Mouse (Mus musculus) brown adipose tissue, adult 24 weeks (tissue): ENCODE data around the gene Tiparp. TPM values are rescaled to one million over a fixed set of nuclear protein-coding genes. Genes with fewer than 3 reads are reported as not detected.

Source experiments
- H3K27ac ChIP-seq: fragments of 200-500 bp; replicated peaks from 2 replicates; pipeline ENCODE4 v1.5.1; 2012; ENCODE audit warnings: low read depth, mild to moderate bottlenecking, low read length
- H3K4me1 ChIP-seq: fragments of 200-500 bp; 2 replicates; pipeline ENCODE4 v1.6.1; 2012; ENCODE audit warnings: low read length, mixed read lengths; ENCODE audit not compliant: control insufficient read depth, insufficient read depth, insufficient read length
- H3K4me3 ChIP-seq: fragments of 200-500 bp; 2 replicates; pipeline ENCODE4 v1.5.1; 2012; ENCODE audit warnings: low read depth, mild to moderate bottlenecking, low read length, moderate library complexity; ENCODE audit not compliant: insufficient read depth
- polyA plus RNA-seq: library from polyadenylated mRNA; stranded (reverse); fragments of >200 nt; gene quantifications from 2 replicates; pipeline ENCODE4 v1.2.4, GENCODE M21; 2012; ENCODE audit not compliant: missing spikeins, insufficient read depth, insufficient read length

Gene Tiparp
- polyA plus RNA-seq, 1 experiment, result 36.1 TPM

GRCm38 (mm10) chr3:65517747-65518527 lies 10.3 kb upstream of the Tiparp start:
- H3K4me1 ChIP-seq, result no peaks in the 10 kb centered on the region
- H3K27ac ChIP-seq, result no peak overlapping the region
- H3K4me3 ChIP-seq, result no peak overlapping the region

- no peaks in the 10 kb centered on the region for H3K4me1 ChIP-seq
- no peak overlapping the region for H3K27ac ChIP-seq
- H3K4me3 ChIP-seq, result no peak overlapping the region
These were observed 6.8 kb upstream of the Tiparp start for GRCm38 (mm10) chr3:65521391-65521790.

GRCm38 (mm10) chr3:65523397-65523796 lies 4.8 kb upstream of the Tiparp start:
- Histone ChIP-seq H3K27ac (no peak overlapping the region), H3K4me3 (no peak overlapping the region), H3K4me1 (no peaks in the 10 kb centered on the region)

- no peak overlapping the region for H3K27ac ChIP-seq
- no peaks in the 10 kb centered on the region for H3K4me1 ChIP-seq
- no peak overlapping the region for H3K4me3 ChIP-seq
These were observed 2.5 kb upstream of the Tiparp start for GRCm38 (mm10) chr3:65525731-65526130.

GRCm38 (mm10) chr3:65527196-65527595 lies 1.0 kb upstream of the Tiparp start:
- Histone ChIP-seq H3K4me3 (peak overlapping the region; percentile 89), H3K27ac (no peak overlapping the region), H3K4me1 (peaks cover 2% of the 10 kb centered on the region; the same call in 1 of the 2 replicates)

- Histone ChIP-seq H3K4me1 (peaks cover 6% of the 10 kb centered on the region), H3K4me3 (peak overlapping the region; percentile 95), H3K27ac (peak overlapping the region; percentile 73)
These were observed 632 bp downstream of the Tiparp start for GRCm38 (mm10) chr3:65528614-65529470.

- peaks cover 6% of the 10 kb centered on the region for H3K4me1 ChIP-seq
- H3K4me3 ChIP-seq, result peak overlapping the region; percentile 95
- H3K27ac ChIP-seq, result peak overlapping the region; percentile 73
These were observed 1.4 kb downstream of the Tiparp start for GRCm38 (mm10) chr3:65529471-65530215.

- Histone ChIP-seq H3K27ac (no peak overlapping the region), H3K4me3 (no peak overlapping the region), H3K4me1 (peaks cover 8% of the 10 kb centered on the region)
These were observed 4.8 kb downstream of the Tiparp start for GRCm38 (mm10) chr3:65533014-65533413.

GRCm38 (mm10) chr3:65533598-65533997 lies 5.4 kb downstream of the Tiparp start:
- H3K4me3 ChIP-seq, result no peak overlapping the region
- H3K4me1 ChIP-seq, result peaks cover 8% of the 10 kb centered on the region
- no peak overlapping the region for H3K27ac ChIP-seq

- Histone ChIP-seq H3K27ac (no peak overlapping the region), H3K4me3 (no peak overlapping the region), H3K4me1 (peaks cover 8% of the 10 kb centered on the region)
These were observed 6.3 kb downstream of the Tiparp start for GRCm38 (mm10) chr3:65534488-65534887.

GRCm38 (mm10) chr3:65535087-65535761 lies 7.0 kb downstream of the Tiparp start:
- H3K27ac ChIP-seq, result no peak overlapping the region
- H3K4me1 ChIP-seq, result peaks cover 8% of the 10 kb centered on the region
- no peak overlapping the region for H3K4me3 ChIP-seq

- Histone ChIP-seq H3K4me1 (peaks cover 5% of the 10 kb centered on the region; the same call in 1 of the 2 replicates), H3K4me3 (no peak overlapping the region), H3K27ac (no peak overlapping the region)
These were observed 9.1 kb downstream of the Tiparp start for GRCm38 (mm10) chr3:65537288-65537687.

GRCm38 (mm10) chr3:65540906-65541551 lies 12.8 kb downstream of the Tiparp start:
- Histone ChIP-seq H3K4me3 (no peak overlapping the region), H3K4me1 (peaks cover 2% of the 10 kb centered on the region; the same call in 1 of the 2 replicates), H3K27ac (no peak overlapping the region; the same call in 1 of the 2 replicates)

GRCm38 (mm10) chr3:65541552-65541935 lies 13.3 kb downstream of the Tiparp start:
- Histone ChIP-seq H3K4me1 (peaks cover 2% of the 10 kb centered on the region; the same call in 1 of the 2 replicates), H3K27ac (no peak overlapping the region), H3K4me3 (no peak overlapping the region)
